Mouse (Mus musculus) small intestine, adult 2 months (tissue): Measurements from ENCODE around the gene Fam3c. TPM values are rescaled to one million over a fixed set of nuclear protein-coding genes. Genes with fewer than 3 reads are reported as not detected.

Experiments used
- H3K27ac ChIP-seq: fragments of 200-500 bp; 2 replicates; pipeline ENCODE4 v1.5.1; 2012; ENCODE audit warnings: low read depth, low read length, control low read depth, inconsistent platforms; ENCODE audit not compliant: insufficient read depth
- H3K27me3 ChIP-seq: fragments of 200-500 bp; 2 replicates; pipeline ENCODE4 v1.6.1; 2012; ENCODE audit warnings: mild to moderate bottlenecking, moderate library complexity, low read length, inconsistent platforms; ENCODE audit not compliant: control insufficient read depth, insufficient read depth
- H3K36me3 ChIP-seq: fragments of 200-500 bp; 2 replicates; pipeline ENCODE4 v1.6.1; 2012; ENCODE audit warnings: mild to moderate bottlenecking, low read length, control low read depth, inconsistent platforms; ENCODE audit not compliant: control insufficient read depth, insufficient read depth
- H3K4me1 ChIP-seq: fragments of 200-500 bp; 2 replicates; pipeline ENCODE4 v1.6.1; 2012; ENCODE audit warnings: low read length, inconsistent platforms, mixed read lengths; ENCODE audit not compliant: control insufficient read depth, insufficient read depth, insufficient read length
- H3K4me3 ChIP-seq: fragments of 200-500 bp; 2 replicates; pipeline ENCODE4 v1.5.1; 2012; ENCODE audit warnings: low read depth, mild to moderate bottlenecking, control low read depth, inconsistent platforms, low read length, moderate library complexity
- CTCF ChIP-seq: fragments of 200-500 bp; IDR thresholded peaks from 2 replicates; pipeline ENCODE4 v1.5.1; 2012; ENCODE audit warnings: low read depth, mild to moderate bottlenecking, control low read depth, inconsistent platforms, low read length, moderate library complexity, mixed read lengths; ENCODE audit not compliant: insufficient replicate concordance, insufficient read length; ENCODE audit errors: extremely low read depth
- POLR2A ChIP-seq: fragments of 200-500 bp; IDR thresholded peaks from 2 replicates; pipeline ENCODE4 v1.6.1; 2012; ENCODE audit warnings: low read depth, mild to moderate bottlenecking, control low read depth, inconsistent platforms, low read length, moderate library complexity
- WGBS: fragments of 180-500 bp; shearing (Covaris S2); methylation state at CpG from one replicate; pipeline ENCODE4 v1.1.7; 2018; 5-methylcytosine and 5-hydroxymethylcytosine counted together
- polyA plus RNA-seq: library from polyadenylated mRNA; depleted of rRNA; stranded (reverse); fragments of >200 nt; gene quantifications from 2 replicates; pipeline ENCODE4 v1.2.3, GENCODE M21; 2012

Fam3c gene
- polyA plus RNA-seq, 1 experiment = 4.3 TPM

DNA sequence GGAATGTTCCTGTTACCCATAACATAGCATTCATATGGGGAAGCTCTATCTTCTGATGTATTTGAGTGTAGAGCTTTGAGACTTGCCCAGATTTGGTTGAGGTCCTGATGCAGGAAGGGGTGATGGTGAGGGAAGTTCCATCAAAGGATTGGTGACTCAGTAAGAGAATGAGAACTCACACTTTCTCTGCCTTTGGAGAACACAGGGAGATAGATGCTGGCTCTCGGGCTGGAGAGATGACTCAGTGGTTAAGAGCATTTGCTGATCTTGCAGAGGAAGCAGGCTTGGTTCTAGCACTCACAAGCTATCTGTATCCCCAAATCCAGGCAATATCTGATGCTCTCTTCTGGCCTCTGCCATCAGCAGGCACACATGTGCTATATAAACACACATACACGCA is 17.4 kb upstream of the Fam3c start:
- 85% methylated on average over 2 of the region's 2 CpGs for WGBS
- no peaks in the 10 kb centered on the region for H3K27me3 ChIP-seq
- no peaks in the 10 kb centered on the region for H3K4me1 ChIP-seq
- H3K4me3 ChIP-seq = no peak overlapping the region
- H3K36me3 ChIP-seq = no peaks in the 10 kb centered on the region
- no peak overlapping the region for H3K27ac ChIP-seq
- TF ChIP-seq POLR2A (no peak), CTCF (no peak)

DNA sequence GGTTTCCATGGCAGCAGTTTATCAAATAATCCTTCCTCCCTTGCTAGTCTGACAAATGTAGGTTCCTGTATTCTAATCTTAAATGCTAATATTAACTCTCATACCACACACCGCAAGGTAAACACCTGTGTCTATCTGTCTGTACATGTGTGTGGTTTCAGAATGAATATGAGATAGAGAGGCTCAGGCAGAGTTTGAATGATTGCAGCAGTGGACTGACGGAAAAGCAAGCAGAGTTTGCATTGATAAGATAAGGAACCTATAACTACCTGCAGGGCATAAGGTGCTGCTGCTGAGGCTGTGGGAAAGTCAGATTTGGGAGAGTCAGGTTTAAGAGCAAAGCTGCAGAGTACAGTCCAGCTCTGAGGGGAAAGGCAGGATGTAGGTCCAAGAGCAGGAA is 10.9 kb upstream of the Fam3c start:
- no peaks in the 10 kb centered on the region for H3K27me3 ChIP-seq
- no peaks in the 10 kb centered on the region for H3K36me3 ChIP-seq
- TF ChIP-seq CTCF = no peak
- no peak for TF ChIP-seq POLR2A
- H3K27ac ChIP-seq = no peak overlapping the region
- H3K4me3 ChIP-seq = no peak overlapping the region
- 23% methylated on average over 2 of the region's 2 CpGs for WGBS
- peaks cover 2% of the 10 kb centered on the region for H3K4me1 ChIP-seq

DNA sequence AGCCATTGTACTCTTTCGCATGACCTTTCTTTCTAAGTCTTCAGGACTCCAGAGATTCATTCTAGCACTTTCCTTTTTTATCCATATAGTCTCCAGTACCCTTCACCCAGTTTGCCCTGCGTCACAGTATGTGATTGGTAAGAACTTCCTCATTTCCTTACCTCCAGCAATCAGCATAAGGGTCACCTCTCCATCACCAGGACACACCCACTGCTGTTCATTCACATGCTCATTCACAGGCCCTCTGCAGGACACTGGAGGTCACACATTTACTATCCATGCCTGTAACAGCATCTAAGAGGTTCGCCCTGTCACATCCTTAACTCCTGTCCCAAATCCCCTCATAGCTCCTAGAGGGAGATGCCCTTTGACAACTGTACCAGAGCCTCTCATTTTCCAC is 7.5 kb upstream of the Fam3c start:
- no peaks in the 10 kb centered on the region for H3K36me3 ChIP-seq
- no peak overlapping the region for H3K27ac ChIP-seq
- no peak for TF ChIP-seq POLR2A
- TF ChIP-seq CTCF = no peak
- no peak overlapping the region for H3K4me3 ChIP-seq
- WGBS = 72% methylated on average over 3 of the region's 3 CpGs
- H3K27me3 ChIP-seq = no peaks in the 10 kb centered on the region
- peaks cover 2% of the 10 kb centered on the region for H3K4me1 ChIP-seq

DNA sequence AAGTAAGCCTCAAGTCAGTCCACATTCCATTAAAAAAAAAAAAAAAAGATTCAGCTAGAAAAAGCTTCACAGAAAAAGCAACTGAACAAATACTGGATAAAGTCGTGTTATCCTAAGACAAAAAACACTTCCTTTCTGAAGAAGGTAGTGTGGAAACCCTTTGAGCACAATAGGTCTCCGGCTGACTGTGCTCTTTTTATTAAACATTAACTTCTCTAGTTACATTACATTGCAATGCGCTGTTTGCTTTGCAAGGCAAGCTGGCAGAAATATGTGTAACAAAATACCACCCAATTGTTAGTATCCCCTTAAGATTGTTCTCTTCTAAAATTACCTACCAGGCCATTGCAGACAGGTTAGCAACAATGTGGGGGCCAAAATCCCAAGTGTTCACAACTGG is 5.9 kb upstream of the Fam3c start:
- WGBS = 14% methylated on average over 3 of the region's 3 CpGs
- no peak overlapping the region for H3K4me3 ChIP-seq
- TF ChIP-seq CTCF = no peak
- TF ChIP-seq POLR2A = no peak
- H3K36me3 ChIP-seq = no peaks in the 10 kb centered on the region
- H3K27me3 ChIP-seq = no peaks in the 10 kb centered on the region
- no peak overlapping the region for H3K27ac ChIP-seq
- H3K4me1 ChIP-seq = no peaks in the 10 kb centered on the region; the same call in 1 of the 2 replicates

DNA sequence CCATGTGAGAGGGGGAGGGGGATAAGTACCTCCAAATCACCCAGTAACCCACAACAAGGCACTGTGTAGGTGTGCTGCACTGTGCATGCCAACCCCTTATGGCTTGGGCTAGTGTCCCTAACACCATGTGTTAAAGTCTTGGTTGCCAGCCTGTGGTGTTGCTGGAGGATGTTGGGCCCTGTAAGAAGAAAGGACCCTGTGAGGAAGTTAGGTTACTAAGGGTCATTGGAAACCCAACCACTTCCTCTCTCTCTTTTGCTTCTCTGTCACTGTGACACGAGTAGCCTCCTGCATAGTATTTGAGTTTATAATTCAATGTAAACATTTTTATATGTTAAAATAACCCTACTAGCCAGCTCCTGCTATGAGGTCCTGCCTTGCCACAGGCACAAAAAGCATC is 3.0 kb upstream of the Fam3c start:
- H3K36me3 ChIP-seq = no peaks in the 10 kb centered on the region
- H3K4me1 ChIP-seq = peaks cover 2% of the 10 kb centered on the region; the same call in 1 of the 2 replicates
- no peak overlapping the region for H3K4me3 ChIP-seq
- TF ChIP-seq CTCF (no peak), POLR2A (no peak)
- WGBS = 70% methylated on average over 1 of the region's 1 CpGs
- H3K27ac ChIP-seq = no peak overlapping the region
- no peaks in the 10 kb centered on the region for H3K27me3 ChIP-seq

DNA sequence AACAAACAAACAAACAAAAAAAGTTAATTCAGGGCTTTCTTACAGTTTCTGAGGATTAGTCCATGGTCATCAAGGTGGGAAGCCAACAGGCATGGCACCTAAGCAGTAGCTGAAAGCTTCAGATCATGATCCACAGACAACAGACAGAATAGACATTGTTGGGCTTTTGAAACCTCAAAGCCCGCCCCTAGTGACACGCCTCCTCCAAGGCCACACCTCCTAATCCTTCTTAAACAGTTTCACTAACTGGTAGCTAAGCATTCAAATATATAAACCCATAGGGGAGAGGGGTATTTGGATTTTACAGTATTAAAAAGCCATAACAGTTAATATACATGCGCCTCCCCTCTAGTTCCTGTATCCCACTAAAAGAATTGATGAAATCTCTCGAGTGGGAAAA is 1.3 kb upstream of the Fam3c start:
- no peak overlapping the region for H3K27ac ChIP-seq
- H3K4me1 ChIP-seq = peaks cover 2% of the 10 kb centered on the region; the same call in 1 of the 2 replicates
- no peak overlapping the region for H3K4me3 ChIP-seq
- H3K36me3 ChIP-seq = no peaks in the 10 kb centered on the region
- no peak for TF ChIP-seq POLR2A
- TF ChIP-seq CTCF = no peak
- 97% methylated on average over 4 of the region's 4 CpGs for WGBS
- no peaks in the 10 kb centered on the region for H3K27me3 ChIP-seq

DNA sequence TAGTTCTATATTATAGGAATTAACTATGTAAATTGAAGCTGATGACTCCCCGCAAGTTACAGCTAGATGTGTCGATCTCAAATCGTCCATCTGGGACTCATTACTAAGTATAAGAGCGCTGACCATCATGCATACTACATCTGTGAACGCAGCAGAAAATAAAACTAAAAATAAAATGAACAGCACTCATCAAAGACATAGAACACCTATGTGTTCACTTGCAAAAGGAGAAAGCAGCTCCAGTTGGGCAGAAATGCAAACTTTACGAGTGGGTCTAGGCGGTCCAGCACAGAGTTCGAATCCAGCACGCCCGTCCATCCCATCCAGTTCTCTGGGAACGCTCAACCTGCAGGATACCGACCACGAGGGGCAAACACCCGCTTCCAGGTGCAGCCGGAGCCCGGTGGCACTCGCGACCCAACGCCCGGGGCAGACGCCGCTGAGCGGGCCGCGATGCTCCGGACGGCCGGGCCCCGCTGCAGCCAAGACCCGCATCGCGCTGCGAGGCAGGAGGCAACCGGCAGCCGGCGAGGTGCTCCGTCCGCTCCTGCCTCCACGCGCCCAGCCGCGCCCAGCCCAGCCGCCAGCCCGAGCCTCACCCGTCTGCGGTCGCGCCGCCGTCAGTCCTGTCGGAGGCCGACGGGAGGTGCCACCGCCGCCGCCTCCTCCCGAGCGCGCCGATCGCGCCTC is 502 bp downstream of the Fam3c start:
- Histone ChIP-seq H3K27ac (peak overlapping the region; percentile 67), H3K4me1 (peaks cover 8% of the 10 kb centered on the region), H3K27me3 (no peaks in the 10 kb centered on the region), H3K36me3 (no peaks in the 10 kb centered on the region), H3K4me3 (peak overlapping the region; percentile 97)
- TF ChIP-seq CTCF (no peak), POLR2A (no peak)
- 2% methylated on average over 62 of the region's 62 CpGs for WGBS
